Mouse (Mus musculus) frontal cortex, postnatal 25 days (tissue): Measurements from ENCODE around the gene Fasn.
A peak's percentile ranks its signal among the peaks of the same experiment; 100 is the strongest.
"Not testable (repeated sequence)": the region's sequence is repeated elsewhere in the genome, so short reads cannot be mapped to it uniquely, and the experiment has no call there.

ENCODE experiments used
- DNase-seq, 2 experiments: peaks; one replicate each; pipeline ENCODE4 v3.0.0; 2022; ENCODE audit warnings: low spot score in 2 of 2

Fasn gene

DNA sequence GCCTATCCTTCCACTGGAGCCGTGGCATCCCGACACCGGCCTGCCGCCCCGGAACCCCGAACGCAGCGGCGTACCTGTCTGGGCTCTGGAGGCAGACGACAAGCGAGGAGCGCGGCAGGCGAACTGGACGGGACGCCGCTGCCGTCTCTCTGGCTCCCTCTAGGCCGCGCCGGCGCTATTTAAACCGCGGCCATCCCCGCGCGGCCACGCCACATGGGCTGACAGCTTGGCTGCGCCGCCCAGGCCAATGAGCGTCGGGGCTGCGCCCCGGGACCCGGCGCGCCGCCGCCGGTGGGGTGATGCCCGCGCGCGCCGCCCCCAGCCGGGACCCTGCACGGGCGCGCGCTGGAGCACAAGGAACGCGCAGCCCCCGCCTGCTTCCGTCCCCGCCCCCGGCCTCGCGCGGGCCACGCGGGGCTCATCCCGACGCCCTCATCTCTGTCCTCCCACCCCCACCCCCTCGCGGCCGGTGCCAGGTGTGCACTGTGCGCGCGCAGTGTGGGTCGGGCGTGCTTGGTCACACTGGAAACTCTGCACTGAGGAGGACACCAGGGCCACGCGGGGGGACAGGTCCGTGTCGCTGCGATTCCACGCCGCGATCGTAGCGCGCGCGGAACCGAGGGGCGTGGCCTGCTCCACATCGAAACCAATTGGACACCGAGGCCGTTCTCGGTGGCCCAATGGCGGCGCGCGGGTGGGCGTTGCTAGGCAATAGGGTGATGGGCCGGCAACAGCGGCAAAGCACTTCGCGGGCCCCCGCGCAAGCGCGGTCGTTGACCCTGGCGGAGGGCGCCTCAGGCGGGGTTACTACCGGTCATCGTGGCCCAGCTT, at the start of gene Fasn:
Gene Fasn, minus strand, starts transcription at position 592 of the 831 bp plus-strand sequence.
- peak; percentile 95 to 97 for DNase-seq

GRCm38 (mm10) chr11:120873206-120873605, 48.9 kb upstream of the Fasn start:
- no peak for DNase-seq

DNA sequence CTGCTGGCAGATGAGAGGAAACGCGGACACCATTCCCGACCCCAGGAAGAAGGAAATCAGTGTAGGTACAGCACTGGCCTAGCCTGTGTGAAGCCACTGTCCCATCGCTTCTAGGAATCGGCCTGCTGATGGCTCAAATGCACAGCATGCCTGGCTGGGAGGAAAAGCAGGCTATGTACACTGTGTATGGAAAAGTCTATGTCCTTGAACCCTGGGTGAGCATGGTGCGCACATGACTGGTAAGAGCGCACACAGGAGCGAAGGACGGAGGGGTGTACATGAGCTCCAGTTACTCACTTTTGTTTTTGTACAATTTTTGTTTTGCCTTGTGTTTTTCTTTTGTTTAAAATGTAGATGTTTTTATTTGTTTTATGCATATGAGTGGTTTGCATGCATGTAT, 47.2 kb upstream of the Fasn start:
- no peak for DNase-seq

DNA sequence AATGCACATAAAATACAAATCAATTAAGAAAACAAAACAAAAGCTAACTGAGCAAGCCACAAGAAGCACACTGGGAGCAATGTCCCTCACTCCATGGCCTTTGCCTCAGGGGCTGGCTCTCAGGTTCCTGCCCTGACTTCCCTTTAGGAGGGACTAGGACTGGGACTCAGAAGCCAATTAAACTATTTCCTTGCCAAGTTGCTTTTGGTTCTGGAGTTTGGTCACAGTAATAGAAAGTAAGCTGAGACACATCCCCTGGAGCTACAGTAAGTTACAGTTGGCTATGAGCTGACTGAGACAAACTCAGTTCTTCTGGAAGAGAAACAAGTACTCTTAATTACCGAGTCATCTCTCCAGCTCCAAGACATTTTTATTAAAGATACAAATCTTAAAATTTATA, 41.5 kb upstream of the Fasn start:
- no peak for DNase-seq

GRCm38 (mm10) chr11:120862819-120863218, 38.5 kb upstream of the Fasn start:
- no peak for DNase-seq

- not testable (repeated sequence) for DNase-seq
These were observed 31.6 kb upstream of the Fasn start for GRCm38 (mm10) chr11:120855938-120856337.

DNA sequence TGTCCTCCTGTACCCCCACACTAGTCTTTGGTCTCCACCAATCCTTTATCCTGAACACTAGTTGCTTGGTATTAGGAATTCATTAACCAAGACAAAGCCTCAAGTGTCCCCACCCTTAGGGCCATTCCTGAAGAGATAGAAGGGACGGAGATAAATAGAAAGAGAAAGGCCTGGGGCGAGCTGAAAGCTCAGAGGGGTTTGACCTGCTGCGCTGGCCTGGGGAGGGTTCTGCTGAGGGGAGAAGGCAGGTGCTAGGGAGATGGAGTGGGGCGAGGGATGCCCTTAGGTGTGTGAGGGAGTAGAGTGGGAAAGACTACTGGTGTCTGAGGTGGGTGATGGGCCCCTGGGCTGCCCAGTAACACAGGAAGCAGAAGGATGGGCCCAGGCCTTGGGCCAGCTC, 29.4 kb upstream of the Fasn start:
- no peak for DNase-seq

DNA sequence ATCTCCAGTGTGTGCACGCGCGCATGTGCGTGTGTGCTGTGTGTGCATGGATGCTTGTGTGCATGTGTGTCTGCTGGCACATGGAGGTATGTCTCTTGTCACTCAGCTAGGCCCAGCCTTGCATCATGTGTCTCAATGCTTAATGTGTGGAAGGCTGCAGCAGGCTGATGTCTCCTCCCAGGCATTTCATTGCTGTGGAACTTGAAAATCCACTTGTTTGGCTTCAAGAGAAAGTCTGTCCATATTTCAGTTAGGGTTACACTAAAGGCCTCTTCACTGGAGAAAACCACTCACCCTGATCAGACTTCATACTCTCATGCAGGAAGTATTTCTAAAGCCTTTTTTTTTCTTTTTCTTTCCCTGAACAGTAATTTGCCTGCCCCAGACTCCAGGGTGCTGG, 28.8 kb upstream of the Fasn start:
- no peak for DNase-seq

GRCm38 (mm10) chr11:120852083-120852935, 28.0 kb upstream of the Fasn start:
- DNase-seq = no peak

DNA sequence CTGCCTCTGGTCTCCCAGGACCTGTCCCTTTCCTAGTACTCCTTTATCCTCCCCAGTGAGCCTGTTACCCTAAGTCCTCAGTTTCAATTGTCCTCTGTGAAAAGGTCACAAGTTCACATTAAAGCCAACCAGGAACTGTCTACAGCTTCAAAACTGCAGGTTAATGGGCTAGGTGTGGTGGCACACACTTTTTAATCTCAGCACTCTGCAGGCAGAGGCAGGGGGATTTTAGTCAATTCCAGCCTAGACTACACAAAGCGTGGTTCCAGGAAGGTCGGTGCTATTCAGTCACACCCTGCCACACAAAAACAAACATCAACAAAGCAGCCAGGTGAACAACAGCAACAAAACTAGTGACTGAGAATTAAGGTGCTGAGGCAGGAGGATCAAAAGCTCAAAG, 27.2 kb upstream of the Fasn start:
- no peak for DNase-seq

- no peak for DNase-seq
These were observed 26.8 kb upstream of the Fasn start for GRCm38 (mm10) chr11:120851132-120851531.

- DNase-seq = no peak
These were observed 26.1 kb upstream of the Fasn start for GRCm38 (mm10) chr11:120850331-120851030.

- no peak for DNase-seq
These were observed 22.6 kb upstream of the Fasn start for GRCm38 (mm10) chr11:120846725-120847475.

- no peak for DNase-seq
These were observed 20.0 kb upstream of the Fasn start for GRCm38 (mm10) chr11:120844329-120844728.

GRCm38 (mm10) chr11:120833555-120834280, 9.4 kb upstream of the Fasn start:
- DNase-seq = no peak

GRCm38 (mm10) chr11:120832962-120833361, 8.6 kb upstream of the Fasn start:
- DNase-seq = not testable (repeated sequence)

- DNase-seq = no peak
These were observed 7.5 kb upstream of the Fasn start for GRCm38 (mm10) chr11:120831659-120832440.

GRCm38 (mm10) chr11:120830686-120831085, 6.3 kb upstream of the Fasn start:
- no peak for DNase-seq

- no peak for DNase-seq
These were observed 5.6 kb upstream of the Fasn start for GRCm38 (mm10) chr11:120829757-120830532.
